Mouse (Mus musculus): ENCODE results near the gene Ranbp3.

- no peak for TF ChIP-seq CTCF (IDR thresholded peaks at IDR 0.05; ENCODE audit: low read depth, low read length)
- no peak for TF ChIP-seq POLR2A (IDR thresholded peaks at IDR 0.05; ENCODE audit: extremely low read depth, insufficient read depth, low read length)
Observed at GRCm38 (mm10) chr17:56703038-56703437, 29.9 kb downstream of the Ranbp3 start.

Data from liver, adult 2 months (tissue).